Mouse (Mus musculus): ENCODE results near the gene Qpct.

DNA sequence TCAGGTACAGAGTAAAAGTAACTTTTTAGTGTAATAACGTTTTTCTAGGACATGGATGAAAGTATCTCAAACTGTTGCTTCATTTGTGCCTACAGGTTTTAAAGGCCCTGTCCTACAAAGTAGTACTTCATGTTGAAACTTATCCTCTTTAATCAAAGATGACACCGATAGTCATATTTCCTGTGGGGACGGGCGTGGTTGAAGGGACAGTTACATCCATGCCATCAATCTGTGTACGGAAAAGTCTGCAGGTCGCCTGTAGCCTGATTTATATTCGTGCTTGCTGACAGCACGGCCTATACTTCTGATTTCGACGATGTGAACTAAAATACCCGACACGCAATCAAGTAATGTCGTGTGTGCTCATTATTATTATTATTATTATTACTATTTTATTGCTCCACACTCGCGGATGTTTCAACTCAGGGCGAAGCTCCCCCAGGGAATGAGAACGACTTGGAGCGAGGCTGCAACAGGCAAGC, 31.9 kb upstream of the Qpct start:
- TF ChIP-seq CTCF (IDR thresholded peaks at IDR 0.05; ENCODE audit: insufficient read depth, low read depth, low read length) = no peak
- TF ChIP-seq POLR2A (IDR thresholded peaks at IDR 0.05; ENCODE audit: insufficient read depth, low read depth, low read length) = no peak
